Mouse (Mus musculus) CH12.LX (cell line): ENCODE measurements around the gene Lmo1. TPM values are rescaled to one million over a fixed set of nuclear protein-coding genes. Genes with fewer than 3 reads are reported as not detected.

Experiments
- DNase-seq: peaks from one replicate; pipeline ENCODE4 v3.0.0-alpha.2; 2013; ENCODE audit errors: extremely low read depth
- H3K27ac ChIP-seq: 2 replicates; pipeline ENCODE4 v1.5.1; 2012; ENCODE audit warnings: low read depth, mild to moderate bottlenecking, control low read depth, moderate library complexity; ENCODE audit not compliant: insufficient read depth
- H3K27me3 ChIP-seq: replicated peaks from 2 replicates; pipeline ENCODE3; 2012; ENCODE audit warnings: inconsistent platforms
- H3K36me3 ChIP-seq, 2 experiments: replicated peaks in 1 of 2; 2 replicates each; pipeline versions ENCODE3 to v1.6.1; 2012; ENCODE audit warnings: inconsistent platforms in 1 of 2, low read length in 1 of 2, mild to moderate bottlenecking in 1 of 2, mixed read lengths in 1 of 2, moderate library complexity in 1 of 2; ENCODE audit not compliant: control insufficient read depth in 1 of 2, insufficient read depth in 1 of 2
- H3K4me1 ChIP-seq, 2 experiments: 2 replicates each; pipeline ENCODE4 v1.6.1; 2012; ENCODE audit warnings: inconsistent platforms in 1 of 2, moderate library complexity in 1 of 2; ENCODE audit not compliant: insufficient read depth in 2 of 2, control insufficient read depth in 1 of 2
- H3K4me2 ChIP-seq: 2 replicates; pipeline ENCODE4 v1.6.1; 2012; ENCODE audit warnings: low read depth, mild to moderate bottlenecking, control low read depth; ENCODE audit not compliant: poor library complexity, insufficient read depth, severe bottlenecking
- H3K4me3 ChIP-seq, 3 experiments: fragments of 150-350 bp in 1 of 3; sonication (generic) in 1 of 3; replicated peaks in 1 of 3; 2 replicates each; pipeline versions ENCODE3 to v1.5.1; 2011 to 2012; ENCODE audit warnings: low read depth in 2 of 3, low read length in 2 of 3, mild to moderate bottlenecking in 2 of 3, moderate library complexity in 2 of 3, control low read depth in 1 of 3, improper control_type of control experiment in 1 of 3, inconsistent platforms in 1 of 3, mixed read lengths in 1 of 3; ENCODE audit not compliant: poor library complexity in 1 of 3
- H3K79me2 ChIP-seq: replicated peaks from 2 replicates; pipeline ENCODE4 v1.6.1; 2012; ENCODE audit warnings: mild to moderate bottlenecking, moderate library complexity; ENCODE audit not compliant: control insufficient read depth, poor library complexity, insufficient read depth, severe bottlenecking; ENCODE audit errors: extremely low read depth
- H3K9ac ChIP-seq: 2 replicates; pipeline ENCODE4 v1.6.1; 2012; ENCODE audit warnings: low read depth, mild to moderate bottlenecking, control low read depth, moderate library complexity; ENCODE audit not compliant: insufficient read depth
- H3K9me3 ChIP-seq: replicated peaks from 2 replicates; pipeline ENCODE3; 2012; ENCODE audit warnings: low read length, inconsistent platforms, mixed read lengths
- BHLHE40 ChIP-seq: IDR thresholded peaks from 2 replicates; pipeline ENCODE4 v1.6.1; 2011; ENCODE audit warnings: mild to moderate bottlenecking, low read depth, low read length, improper control_type of control experiment
- CHD2 ChIP-seq: IDR thresholded peaks from 2 replicates; pipeline ENCODE4 v1.6.1; 2011; ENCODE audit warnings: low read length, improper control_type of control experiment
- E2F4 ChIP-seq: IDR thresholded peaks from 2 replicates; pipeline ENCODE4 v1.6.1; 2011; ENCODE audit warnings: low read depth, low read length, improper control_type of control experiment; ENCODE audit not compliant: insufficient replicate concordance
- ELF1 ChIP-seq: IDR thresholded peaks from 2 replicates; pipeline ENCODE4 v1.6.1; 2014; ENCODE audit warnings: low read depth, mild to moderate bottlenecking, inconsistent platforms, low read length, improper control_type of control experiment
- EP300 ChIP-seq: IDR thresholded peaks from 2 replicates; pipeline ENCODE4 v1.6.1; 2011; ENCODE audit warnings: low read length, improper control_type of control experiment
- GABPA ChIP-seq: IDR thresholded peaks from 2 replicates; pipeline ENCODE4 v1.6.1; 2012; ENCODE audit warnings: low read depth, low read length, improper control_type of control experiment, inconsistent platforms; ENCODE audit not compliant: insufficient replicate concordance
- HCFC1 ChIP-seq: IDR thresholded peaks from 2 replicates; pipeline ENCODE4 v1.6.1; 2012; ENCODE audit warnings: low read depth, mild to moderate bottlenecking, inconsistent platforms, low read length, improper control_type of control experiment
- IRF4 ChIP-seq: IDR thresholded peaks from 2 replicates; pipeline ENCODE4 v1.6.1; 2014; ENCODE audit warnings: low read depth, mild to moderate bottlenecking, inconsistent platforms, low read length, improper control_type of control experiment
- KAT2A ChIP-seq: IDR thresholded peaks from 2 replicates; pipeline ENCODE4 v1.6.1; 2012; ENCODE audit warnings: low read length, improper control_type of control experiment, inconsistent platforms; ENCODE audit not compliant: insufficient replicate concordance
- MAFK ChIP-seq: IDR thresholded peaks from 2 replicates; pipeline ENCODE4 v1.6.1; 2011; ENCODE audit warnings: low read length, improper control_type of control experiment; ENCODE audit not compliant: insufficient replicate concordance
- MAZ ChIP-seq: IDR thresholded peaks from 2 replicates; pipeline ENCODE4 v1.6.1; 2012; ENCODE audit warnings: low read depth, mild to moderate bottlenecking, inconsistent platforms, low read length, improper control_type of control experiment, moderate library complexity
- MYC ChIP-seq: IDR thresholded peaks from 2 replicates; pipeline ENCODE4 v1.6.1; 2011; ENCODE audit warnings: low read depth, mild to moderate bottlenecking, improper control_type of control experiment, low read length
- NELFE ChIP-seq: IDR thresholded peaks from 2 replicates; pipeline ENCODE4 v1.6.1; 2011; ENCODE audit warnings: low read depth, low read length, improper control_type of control experiment
- PAX5 ChIP-seq: IDR thresholded peaks from 2 replicates; pipeline ENCODE4 v1.6.1; 2012; ENCODE audit warnings: low read length, inconsistent platforms, mixed read lengths
- POLR2A ChIP-seq: IDR thresholded peaks from 2 replicates; pipeline ENCODE4 v1.6.1; 2011; ENCODE audit warnings: low read depth, mild to moderate bottlenecking, improper control_type of control experiment, low read length
- RCOR1 ChIP-seq: conservative IDR thresholded peaks from 2 replicates; pipeline ENCODE4 v1.6.1; 2012; ENCODE audit warnings: low read depth, mild to moderate bottlenecking, inconsistent platforms, low read length, improper control_type of control experiment
- TBP ChIP-seq: conservative IDR thresholded peaks from 2 replicates; pipeline ENCODE4 v1.6.1; 2011; ENCODE audit warnings: low read depth, low read length, improper control_type of control experiment
- TCF12 ChIP-seq: IDR thresholded peaks from 2 replicates; pipeline ENCODE4 v1.6.1; 2014; ENCODE audit warnings: low read depth, mild to moderate bottlenecking, inconsistent platforms, low read length, improper control_type of control experiment
- UBTF ChIP-seq: IDR thresholded peaks from 2 replicates; pipeline ENCODE4 v1.6.1; 2012; ENCODE audit warnings: low read depth, mild to moderate bottlenecking, inconsistent platforms, low read length, improper control_type of control experiment, moderate library complexity
- ZC3H11A ChIP-seq: IDR thresholded peaks from 2 replicates; pipeline ENCODE4 v1.6.1; 2012; ENCODE audit warnings: low read depth, mild to moderate bottlenecking, inconsistent platforms, low read length, improper control_type of control experiment
- ZMIZ1 ChIP-seq: IDR thresholded peaks from 2 replicates; pipeline ENCODE4 v1.6.1; 2012; ENCODE audit warnings: low read depth, mild to moderate bottlenecking, inconsistent platforms, low read length, improper control_type of control experiment
- dilution Hi-C: fragments of 300-500 bp; cut with MboI; formaldehyde crosslinking; loops from 2 replicates; pipeline ENCODE4 v1.14.3; 2020; ENCODE audit warnings: low sequenced_read_pairs; ENCODE audit not compliant: extremely low pct_unique_long_range_greater_than_20kb, extremely low pct_ligation_motif_present
- in situ Hi-C: fragments of 300-500 bp; cut with MboI; formaldehyde crosslinking; loops from 3 replicates; pipeline ENCODE4 v1.14.3; 2019; ENCODE audit warnings: low sequenced_read_pairs, low pct_ligation_motif_present, low pct_unique_long_range_greater_than_20kb, mixed read lengths
- polyA plus RNA-seq: library from polyadenylated mRNA; unstranded; fragments of >175 nt; gene quantifications from 2 replicates; pipeline ENCODE4 v1.2.1, GENCODE M21; 2012; ENCODE audit warnings: low read depth; ENCODE audit not compliant: insufficient read length
- total RNA-seq, 2 experiments: library from RNA; depleted of rRNA; stranded (reverse); fragments of 300-350 nt in 1 of 2; fragments of >200 nt in 1 of 2; gene quantifications; 2 replicates each; pipeline ENCODE4 v1.2.3; 2012 to 2014

Gene Lmo1
- total and polyA plus RNA-seq, 3 experiments, result 0.30 TPM; not detected in 2

GRCm38 (mm10) chr7:109196399-109197082 is 21.5 kb upstream of the Lmo1 start:
- no peaks in the 10 kb centered on the region for H3K4me1 ChIP-seq
- dilution Hi-C loops, result no loop called here
- DNase-seq, result no peak
- H3K9me3 ChIP-seq, result peaks cover 2% of the 10 kb centered on the region
- H3K4me3 ChIP-seq, result no peak overlapping the region
- no peaks in the 10 kb centered on the region for H3K79me2 ChIP-seq
- TF ChIP-seq PAX5 (no peak), KAT2A (no peak), TCF12 (no peak), HCFC1 (no peak), ELF1 (no peak), MAZ (no peak), MYC (no peak), TBP (no peak), IRF4 (no peak), UBTF (no peak), GABPA (no peak), EP300 (no peak), ZC3H11A (no peak), BHLHE40 (no peak), ZMIZ1 (no peak), E2F4 (no peak), MAFK (no peak)
- in situ Hi-C loops, result no loop called here
- peaks cover 96% of the 10 kb centered on the region for H3K27me3 ChIP-seq
- no peak overlapping the region for H3K27ac ChIP-seq
- no peak overlapping the region for H3K4me2 ChIP-seq
- H3K9ac ChIP-seq, result no peak overlapping the region
- H3K36me3 ChIP-seq, result no peaks in the 10 kb centered on the region

- no peak for DNase-seq
- Histone ChIP-seq H3K4me1 (no peaks in the 10 kb centered on the region), H3K27ac (no peak overlapping the region), H3K4me2 (no peak overlapping the region), H3K9me3 (peaks cover 2% of the 10 kb centered on the region)
- dilution Hi-C loops, result no loop called here
- TF ChIP-seq CHD2 (no peak), NELFE (no peak), RCOR1 (no peak), POLR2A (no peak)
- TF ChIP-seq, all 38 proteins: peak for 0
- Histone ChIP-seq H3K4me3 (no peak overlapping the region), H3K9ac (no peak overlapping the region), H3K27me3 (peaks cover 96% of the 10 kb centered on the region), H3K36me3 (no peaks in the 10 kb centered on the region), H3K79me2 (no peaks in the 10 kb centered on the region)
- in situ Hi-C loops, result no loop called here
These were observed 21.0 kb upstream of the Lmo1 start for GRCm38 (mm10) chr7:109195982-109196381.
